Mouse (Mus musculus) intestine, embryonic 14.5 days (tissue): ENCODE results near the gene Atp13a1. TPM values are rescaled to one million over a fixed set of nuclear protein-coding genes. Genes with fewer than 3 reads are reported as not detected.

ENCODE experiments used
- ATAC-seq: fragments of 200-750 bp; cut with Nextera tagmentation; replicated peaks from 2 replicates; pipeline ENCODE4 v1.8.0; 2017; ENCODE audit warnings: low read depth, moderate number of reproducible peaks, moderate TSS enrichment, moderate library complexity; ENCODE audit not compliant: low FRiP score, low TSS enrichment
- DNase-seq: peaks from one replicate; pipeline ENCODE4 v3.0.0-alpha.2; 2018; ENCODE audit warnings: low spot score
- H3K27ac ChIP-seq: fragments of 300-500 bp; sonication (generic); 2 replicates; pipeline ENCODE4 v1.5.1; 2014; ENCODE audit warnings: low read depth, mild to moderate bottlenecking, control low read depth
- H3K27me3 ChIP-seq: fragments of 300-500 bp; sonication (generic); replicated peaks from 2 replicates; pipeline ENCODE4 v1.6.1; 2014; ENCODE audit warnings: low read length, control low read depth; ENCODE audit not compliant: control insufficient read depth, insufficient read depth
- H3K36me3 ChIP-seq: fragments of 300-500 bp; sonication (generic); 2 replicates; pipeline ENCODE4 v1.6.1; 2014; ENCODE audit warnings: low read length, control low read depth; ENCODE audit not compliant: control insufficient read depth, insufficient read depth
- H3K4me1 ChIP-seq: fragments of 300-500 bp; sonication (generic); replicated peaks from 2 replicates; pipeline ENCODE4 v1.6.1; 2014; ENCODE audit warnings: low read length, control low read depth, mixed read lengths; ENCODE audit not compliant: control insufficient read depth, insufficient read depth
- H3K4me2 ChIP-seq: fragments of 300-500 bp; sonication (generic); 2 replicates; pipeline ENCODE4 v1.6.1; 2014; ENCODE audit warnings: low read length
- H3K4me3 ChIP-seq: fragments of 300-500 bp; sonication (generic); 2 replicates; pipeline ENCODE4 v1.5.1; 2014; ENCODE audit warnings: low read depth, low read length, control low read depth, mixed read lengths
- H3K9ac ChIP-seq: fragments of 300-500 bp; sonication (generic); 2 replicates; pipeline ENCODE4 v1.6.1; 2014; ENCODE audit warnings: mild to moderate bottlenecking, low read length
- H3K9me3 ChIP-seq: fragments of 300-500 bp; sonication (generic); 2 replicates; pipeline ENCODE4 v1.6.1; 2016; ENCODE audit warnings: low read length, control low read depth; ENCODE audit not compliant: control insufficient read depth
- WGBS: fragments of 180-500 bp; shearing (Covaris S2); extraction: QIAGEN DNeasy Blood & Tissue Kit; methylation state at CpG from one replicate; pipeline ENCODE4 v1.1.7; 2014; 5-methylcytosine and 5-hydroxymethylcytosine counted together
- polyA plus RNA-seq: library from polyadenylated mRNA; unstranded; fragments of >200 nt; fragmentation: Nextera tagmentation; extraction: Ambion mirVana; gene quantifications from 2 replicates; pipeline ENCODE4 v1.2.1, GENCODE M21; 2014

The Atp13a1 gene
- polyA plus RNA-seq, 1 experiment from 2014 or later: 55.9 TPM

- Histone ChIP-seq H3K36me3 (peaks cover 27% of the 10 kb centered on the region), H3K9me3 (no peaks in the 10 kb centered on the region), H3K27ac (no peak overlapping the region), H3K4me2 (no peak overlapping the region), H3K27me3 (no peaks in the 10 kb centered on the region), H3K9ac (no peak overlapping the region), H3K4me3 (no peak overlapping the region), H3K4me1 (no peaks in the 10 kb centered on the region)
- DNase-seq: no peak
- no peak for ATAC-seq
- WGBS: 85% methylated on average over 4 of the region's 4 CpGs
Observed at GRCm38 (mm10) chr8:69815396-69815795, 24.4 kb downstream of the Atp13a1 start.

DNA sequence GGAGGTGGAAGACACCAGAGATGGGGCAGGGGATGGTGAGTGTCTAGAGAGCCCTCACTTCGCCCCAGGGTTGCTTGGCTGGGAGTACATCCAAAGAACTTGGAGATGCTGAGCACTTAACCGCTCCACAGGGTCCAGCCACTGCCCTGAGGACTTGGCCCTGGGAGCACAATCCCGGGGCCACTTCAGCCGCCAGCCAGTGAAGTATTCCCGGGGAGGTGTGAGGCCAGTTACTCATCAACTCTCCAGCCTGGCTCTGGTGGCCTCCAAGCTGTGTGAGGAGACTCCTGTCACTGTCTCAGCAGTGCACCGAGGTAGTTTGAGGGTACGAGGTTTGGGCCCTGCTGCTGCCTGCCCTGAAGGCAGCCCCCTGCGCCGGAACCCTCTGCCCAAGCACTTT is 29.5 kb downstream of the Atp13a1 start:
- Histone ChIP-seq H3K27ac (no peak overlapping the region), H3K4me2 (no peak overlapping the region), H3K4me1 (peaks cover 19% of the 10 kb centered on the region; the same call in 1 of the 2 replicates), H3K27me3 (no peaks in the 10 kb centered on the region), H3K9me3 (no peaks in the 10 kb centered on the region), H3K4me3 (no peak overlapping the region), H3K9ac (no peak overlapping the region), H3K36me3 (peaks cover 17% of the 10 kb centered on the region; the same call in 1 of the 2 replicates)
- DNase-seq: no peak
- WGBS: 78% methylated on average over 9 of the region's 9 CpGs
- no peak for ATAC-seq

- Histone ChIP-seq H3K27ac (peak overlapping the region; percentile 5; the same call in 1 of the 2 replicates), H3K27me3 (no peaks in the 10 kb centered on the region)
- peak; percentile 73 for ATAC-seq
Observed at GRCm38 (mm10) chr8:69821971-69822385, 31.0 kb downstream of the Atp13a1 start.

GRCm38 (mm10) chr8:69822386-69823191 is 31.6 kb downstream of the Atp13a1 start, which contains the start of gene Lpar2:
Gene Lpar2, plus strand, starts transcription at chr8:69822429.
- DNase-seq (peak; percentile 89), ATAC-seq (peak; percentile 83)
- peaks cover 29% of the 10 kb centered on the region for H3K36me3 ChIP-seq
- H3K9me3 ChIP-seq: no peaks in the 10 kb centered on the region
- H3K4me2 ChIP-seq: peak within 1 kb of the TSS; percentile 73
- peaks cover 19% of the 10 kb centered on the region; the same call in 1 of the 2 replicates for H3K4me1 ChIP-seq
- WGBS: 3% methylated on average over 30 of the region's 35 CpGs
- peak within 1 kb of the TSS; percentile 20; the same call in 1 of the 2 replicates for H3K27ac ChIP-seq
- H3K4me3 ChIP-seq: peak within 1 kb of the TSS; percentile 59
- no peaks in the 10 kb centered on the region for H3K27me3 ChIP-seq
- peak within 1 kb of the TSS; percentile 66 for H3K9ac ChIP-seq

More at GRCm38 (mm10) chr8:69821971-69822385, 31.0 kb downstream of the Atp13a1 start:
- Histone ChIP-seq H3K9me3 (no peaks in the 10 kb centered on the region), H3K9ac (peak overlapping the region; percentile 66), H3K4me3 (peak overlapping the region; percentile 59), H3K36me3 (peaks cover 26% of the 10 kb centered on the region), H3K4me1 (peaks cover 19% of the 10 kb centered on the region; the same call in 1 of the 2 replicates), H3K4me2 (peak overlapping the region; percentile 73)
- peak; percentile 78 for DNase-seq
- WGBS: under 1% methylated on average over 11 of the region's 22 CpGs

- no peaks in the 10 kb centered on the region for H3K9me3 ChIP-seq
- peaks cover 19% of the 10 kb centered on the region; the same call in 1 of the 2 replicates for H3K4me1 ChIP-seq
- H3K9ac ChIP-seq: no peak overlapping the region
- no peak for ATAC-seq
- no peak for DNase-seq
- H3K4me3 ChIP-seq: no peak overlapping the region
- 92% methylated on average over 12 of the region's 12 CpGs for WGBS
- no peak overlapping the region for H3K4me2 ChIP-seq
- peaks cover 27% of the 10 kb centered on the region for H3K36me3 ChIP-seq
- no peak overlapping the region for H3K27ac ChIP-seq
- H3K27me3 ChIP-seq: no peaks in the 10 kb centered on the region
Observed at GRCm38 (mm10) chr8:69826371-69826770, 35.4 kb downstream of the Atp13a1 start.

- H3K4me1 ChIP-seq: peaks cover 7% of the 10 kb centered on the region; the same call in 1 of the 2 replicates
- peak within 1 kb of the TSS; percentile 34; the same call in 1 of the 2 replicates for H3K27ac ChIP-seq
- peak within 1 kb of the TSS; percentile 73 for H3K4me2 ChIP-seq
- DNase-seq (peak; percentile 90), ATAC-seq (peak; percentile 96)
- H3K4me3 ChIP-seq: peak within 1 kb of the TSS; percentile 50
- H3K36me3 ChIP-seq: peaks cover 7% of the 10 kb centered on the region
- H3K27me3 ChIP-seq: no peaks in the 10 kb centered on the region
- WGBS: under 1% methylated on average over 34 of the region's 38 CpGs
- H3K9ac ChIP-seq: peak within 1 kb of the TSS; percentile 41
- no peaks in the 10 kb centered on the region for H3K9me3 ChIP-seq
Observed at GRCm38 (mm10) chr8:69832298-69832853, 41.4 kb downstream of the Atp13a1 start, which contains the start of gene Pbx4. Gene Pbx4, plus strand, starts transcription at chr8:69832491.

DNA sequence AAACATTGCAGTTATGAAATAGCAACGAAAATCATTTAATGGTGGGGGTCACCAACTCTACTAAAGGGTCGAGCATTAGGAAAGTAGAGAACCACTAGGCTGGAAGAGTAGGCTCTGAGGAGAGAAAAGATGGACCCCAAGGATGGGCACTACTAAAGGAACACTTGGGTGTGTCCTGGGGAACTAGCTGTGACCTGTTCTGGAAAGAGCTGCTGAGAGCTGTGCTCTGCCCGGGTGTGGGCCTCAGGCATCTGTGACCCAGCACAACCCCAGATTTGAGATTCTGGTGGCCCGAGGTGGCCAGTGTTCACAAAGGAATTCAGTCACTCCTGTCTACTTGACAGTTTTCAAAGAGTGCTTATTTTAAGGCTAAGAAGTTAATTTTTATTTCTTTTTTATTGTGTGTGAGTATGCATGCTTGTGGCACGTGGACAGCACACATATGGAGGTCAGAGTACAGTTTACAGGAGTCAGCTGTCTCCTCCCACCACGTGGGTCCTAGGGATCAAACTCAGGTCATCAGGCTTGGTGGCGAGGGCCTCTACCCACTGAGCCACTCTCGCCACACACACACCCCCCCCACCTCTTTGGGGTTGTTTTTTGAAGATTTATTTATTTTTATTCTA is 46.2 kb downstream of the Atp13a1 start:
- no peaks in the 10 kb centered on the region for H3K9me3 ChIP-seq
- no peaks in the 10 kb centered on the region for H3K36me3 ChIP-seq
- H3K4me3 ChIP-seq: no peak overlapping the region
- no peak overlapping the region for H3K27ac ChIP-seq
- ATAC-seq (no peak), DNase-seq (no peak)
- 66% methylated on average over 8 of the region's 8 CpGs for WGBS
- H3K9ac ChIP-seq: no peak overlapping the region
- H3K4me2 ChIP-seq: no peak overlapping the region
- peaks cover 4% of the 10 kb centered on the region; the same call in 1 of the 2 replicates for H3K4me1 ChIP-seq
- no peaks in the 10 kb centered on the region for H3K27me3 ChIP-seq
